Mouse (Mus musculus): ENCODE measurements at regions not wholly inside any gene's neighbourhood (a gene's known extent, or its start where the extent isn't known, plus 50 kb on each side); places are given as distances from the start of the nearest gene placed in this dataset.

- TF ChIP-seq CTCF (IDR thresholded peaks at IDR 0.05; ENCODE audit: insufficient read depth, low read length), result no peak
- TF ChIP-seq POLR2A (IDR thresholded peaks at IDR 0.05; ENCODE audit: borderline replicate concordance, extremely low read depth, low read depth, low read length), result no peak
Observed at GRCm38 (mm10) chr3:137751732-137752260, 80.5 kb downstream of the Gm21962 start.

Data from lung, adult 2 months (tissue).